Mouse (Mus musculus): ENCODE measurements around the gene Olfr447. TPM values are rescaled to one million over a fixed set of nuclear protein-coding genes. Genes with fewer than 3 reads are reported as not detected.

Gene Olfr447
- total RNA-seq (2021) = not detected

GRCm38 (mm10) chr6:42908578-42908977 is at the start of gene Olfr447:
Gene Olfr447 (plus strand): TSS chr6:42908878.
- intact Hi-C loops (cut with DNase I) = no loop called here
- DNase-seq (ENCODE audit: low spot score in 2 of 2) = no peak

- DNase-seq (ENCODE audit: low spot score in 2 of 2) = peak; percentile 74 to 81
- intact Hi-C loops (cut with DNase I) = loop anchor here (10.0 kb wide), 2 partner anchors 246 to 434 kb away; no protein-coding TSS in a partner anchor
These were observed 48.4 kb upstream of the Olfr447 start for GRCm38 (mm10) chr6:42860222-42860819.

GRCm38 (mm10) chr6:42869695-42870094 is 39.0 kb upstream of the Olfr447 start:
- DNase-seq (ENCODE audit: low spot score in 2 of 2) = no peak
- intact Hi-C loops (cut with DNase I) = loop anchor here (10.0 kb wide), 2 partner anchors 255 to 425 kb away; no protein-coding TSS in a partner anchor

- peak in 1 of 2 experiments; percentile 7 for DNase-seq (ENCODE audit: low spot score in 2 of 2)
- intact Hi-C loops (cut with DNase I) = no loop called here
These were observed 32.4 kb upstream of the Olfr447 start for GRCm38 (mm10) chr6:42876323-42876722.

GRCm38 (mm10) chr6:42890141-42890540 is 18.5 kb upstream of the Olfr447 start, which contains the start of gene Olfr448:
Gene Olfr448 (plus strand): TSS chr6:42890441.
- DNase-seq (ENCODE audit: low spot score in 2 of 2) = no peak
- intact Hi-C loops (cut with DNase I) = no loop called here

GRCm38 (mm10) chr6:42900345-42900744 is 8.3 kb upstream of the Olfr447 start:
- DNase-seq (ENCODE audit: low spot score in 2 of 2) = no peak
- intact Hi-C loops (cut with DNase I) = no loop called here

GRCm38 (mm10) chr6:42921077-42921476 is 12.4 kb downstream of the Olfr447 start, which contains the start of gene Olfr446:
Gene Olfr446 (plus strand): TSS chr6:42921377.
- intact Hi-C loops (cut with DNase I) = no loop called here
- DNase-seq (ENCODE audit: low spot score in 2 of 2) = no peak

- no peak for DNase-seq (ENCODE audit: low spot score in 2 of 2)
- intact Hi-C loops (cut with DNase I) = no loop called here
These were observed 40.1 kb downstream of the Olfr447 start, which contains the start of gene Olfr444 for GRCm38 (mm10) chr6:42948767-42949166. Gene Olfr444 (plus strand): TSS chr6:42949067.

Other genes with a start within 250 kb of the Olfr447 start
- 100 to 1,000 TPM; 235 to 236 TPM for gene Tcaf1, start 198.8 kb upstream of the Olfr447 start, total RNA-seq (2021)
- gene Olfr453, start 169.5 kb upstream of the Olfr447 start, total RNA-seq (2021) = not detected
- not detected for gene Olfr38, start 152.5 kb upstream of the Olfr447 start, total RNA-seq (2021)
- gene Olfr452, start 123.8 kb upstream of the Olfr447 start, total RNA-seq (2021) = not detected
- gene Olfr450, start 96.9 kb upstream of the Olfr447 start, total RNA-seq (2021) = not detected
- gene Olfr449, start 74.5 kb upstream of the Olfr447 start, total RNA-seq (2021) = not detected
- gene Olfr448, start 18.4 kb upstream of the Olfr447 start, total RNA-seq (2021) = not detected
- not detected for gene Olfr446, start 12.5 kb downstream of the Olfr447 start, total RNA-seq (2021)
- not detected for gene Olfr444, start 40.2 kb downstream of the Olfr447 start, total RNA-seq (2021)
- not detected for gene Olfr441, start 197.5 kb downstream of the Olfr447 start, total RNA-seq (2021)
- gene Olfr237-ps1, start 237.7 kb downstream of the Olfr447 start, total RNA-seq (2021) = not detected

All from left cerebral cortex, postnatal 25 days (tissue).